ENCODE assay signal across 28 mouse cellular contexts in genomic region chr15:74197566-74198082, GRCm38 (mm10).
"Had no signal": no experiment of that assay in that cellular context is flagged by ENCODE, and none has a peak within 500 bp of the region (broad histone marks: within the 10 kb centered on the region; RNA-seq: fewer than 3 reads in every experiment).

No protein-coding gene starts in this region.

- H3K9me3 ChIP-seq: heart, embryonic 10.5 days; heart, embryonic 12.5 days; hindbrain, embryonic 10.5 days; hindbrain, embryonic 12.5 days; intestine, embryonic 15.5 days; limb, embryonic 10.5 days; limb, embryonic 12.5 days; liver, embryonic 13.5 days; liver, embryonic 15.5 days had no signal

- DNase-seq: gastrocnemius, adult 2 months; gastrocnemius, postnatal 10 days; gastrocnemius, postnatal 25 days; heart, adult 2 months; heart, postnatal 10 days; heart, postnatal 4 days; kidney, adult 18-20 months; kidney, adult 9 months; kidney, postnatal 10 days; kidney, postnatal 25 days; kidney, postnatal 4 days; liver; liver, embryonic 13.5 days had no signal

- H3K27me3 ChIP-seq: intestine, embryonic 15.5 days; liver, embryonic 13.5 days; liver, embryonic 15.5 days had no signal

- H3K4me1 ChIP-seq: heart, embryonic 10.5 days; heart, embryonic 12.5 days; intestine, embryonic 15.5 days; liver, embryonic 13.5 days; liver, embryonic 15.5 days had no signal

- H3K4me2 ChIP-seq: heart, embryonic 12.5 days; hindbrain, embryonic 12.5 days; hindbrain, embryonic 14.5 days; intestine, embryonic 15.5 days; limb, embryonic 12.5 days; liver, embryonic 11.5 days; liver, embryonic 13.5 days; liver, embryonic 15.5 days had no signal

- H3K27ac ChIP-seq: gastrocnemius, adult 2 months; heart, adult 2 months; heart, embryonic 10.5 days; hindbrain, embryonic 10.5 days; hindbrain, embryonic 12.5 days; hindbrain, embryonic 14.5 days; intestine, embryonic 15.5 days; layer of hippocampus, adult 2 months; left cerebral cortex, adult 2 months; limb, embryonic 10.5 days; limb, embryonic 12.5 days; liver, embryonic 13.5 days; liver, embryonic 15.5 days had no signal

- H3K9ac ChIP-seq: heart, embryonic 12.5 days; hindbrain, embryonic 12.5 days; hindbrain, embryonic 14.5 days; intestine, embryonic 15.5 days; limb, embryonic 12.5 days; liver, embryonic 13.5 days; liver, embryonic 15.5 days had no signal

- H3K4me3 ChIP-seq: gastrocnemius, adult 2 months; heart, adult 2 months; heart, embryonic 10.5 days; heart, embryonic 12.5 days; hindbrain, embryonic 10.5 days; hindbrain, embryonic 12.5 days; intestine, embryonic 15.5 days; layer of hippocampus, adult 2 months; left cerebral cortex, adult 2 months; limb, embryonic 10.5 days; limb, embryonic 12.5 days; liver, embryonic 13.5 days; liver, embryonic 15.5 days had no signal

- ATAC-seq: hindbrain, embryonic 16.5 days; inflammation-experienced regulatory T-cells, adult 6 months; intestine, embryonic 15.5 days; intestine, postnatal 0 days had no signal

- H3K36me3 ChIP-seq: heart, embryonic 10.5 days; heart, embryonic 12.5 days; hindbrain, embryonic 10.5 days; hindbrain, embryonic 12.5 days; intestine, embryonic 15.5 days; limb, embryonic 10.5 days; limb, embryonic 12.5 days; liver, embryonic 13.5 days; liver, embryonic 15.5 days had no signal
